Mouse (Mus musculus) neural tube, embryonic 14.5 days (tissue): ENCODE measurements at regions not wholly inside any gene's neighbourhood (a gene's known extent, or its start where the extent isn't known, plus 50 kb on each side); places are given as distances from the start of the nearest gene placed in this dataset.
A peak's percentile ranks its signal among the peaks of the same experiment; 100 is the strongest.

Experiments
- ATAC-seq: fragments of 200-750 bp; cut with Nextera tagmentation; 2 replicates; pipeline ENCODE4 v1.8.0; 2017; ENCODE audit warnings: low read depth, mild to moderate bottlenecking, moderate TSS enrichment, moderate library complexity
- H3K27ac ChIP-seq: fragments of 300-500 bp; sonication (generic); 2 replicates; pipeline ENCODE4 v1.5.1; 2014; ENCODE audit warnings: low read depth, mild to moderate bottlenecking, control low read depth, low read length, moderate library complexity, mixed read lengths
- H3K27me3 ChIP-seq: fragments of 300-500 bp; sonication (generic); 2 replicates; pipeline ENCODE4 v1.6.1; 2014; ENCODE audit warnings: low read length; ENCODE audit not compliant: control insufficient read depth, insufficient read depth
- H3K36me3 ChIP-seq: fragments of 300-500 bp; sonication (generic); 2 replicates; pipeline ENCODE4 v1.6.1; 2014; ENCODE audit warnings: low read length, mixed read lengths; ENCODE audit not compliant: control insufficient read depth, insufficient read depth
- H3K4me1 ChIP-seq: fragments of 300-500 bp; sonication (generic); 2 replicates; pipeline ENCODE4 v1.6.1; 2014; ENCODE audit warnings: low read length; ENCODE audit not compliant: control insufficient read depth, insufficient read depth
- H3K4me2 ChIP-seq: fragments of 300-500 bp; sonication (generic); 2 replicates; pipeline ENCODE4 v1.6.1; 2014; ENCODE audit warnings: mild to moderate bottlenecking, low read depth, low read length, control low read depth
- H3K4me3 ChIP-seq: fragments of 300-500 bp; sonication (generic); 2 replicates; pipeline ENCODE4 v1.5.1; 2014; ENCODE audit warnings: low read depth, low read length, control low read depth, mixed read lengths
- H3K9ac ChIP-seq: fragments of 300-500 bp; sonication (generic); replicated peaks from 2 replicates; pipeline ENCODE4 v1.6.1; 2014; ENCODE audit warnings: low read depth, mild to moderate bottlenecking, control low read depth, low read length, mixed read lengths
- H3K9me3 ChIP-seq: fragments of 300-500 bp; sonication (generic); 2 replicates; pipeline ENCODE4 v1.6.1; 2016; ENCODE audit warnings: low read length; ENCODE audit not compliant: control insufficient read depth
- WGBS: fragments of 180-500 bp; shearing (Covaris S2); extraction: QIAGEN DNeasy Blood & Tissue Kit; methylation state at CpG from one replicate; pipeline ENCODE4 v1.1.7; 2014; 5-methylcytosine and 5-hydroxymethylcytosine counted together

DNA sequence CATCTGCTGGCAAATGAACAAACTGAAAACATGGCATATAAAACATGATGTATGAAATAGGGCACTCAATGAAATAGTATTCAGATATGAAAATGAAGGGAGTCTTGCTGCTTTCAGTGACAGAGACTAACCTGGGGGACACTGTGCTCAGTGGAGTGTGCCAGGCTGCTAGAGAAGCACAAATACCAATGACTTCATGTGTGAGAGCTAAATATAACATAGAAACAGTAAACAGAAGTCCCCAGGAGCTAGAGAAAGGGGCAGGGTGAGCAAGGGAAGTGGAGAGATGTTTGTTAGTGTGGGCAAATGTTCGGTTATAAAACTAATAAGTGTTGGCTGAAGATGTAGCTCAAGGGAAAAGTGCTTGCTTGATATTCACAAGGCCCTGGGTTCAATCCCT lies 293.2 kb upstream of the Jmjd1c start:
- H3K27ac ChIP-seq: no peak overlapping the region

DNA sequence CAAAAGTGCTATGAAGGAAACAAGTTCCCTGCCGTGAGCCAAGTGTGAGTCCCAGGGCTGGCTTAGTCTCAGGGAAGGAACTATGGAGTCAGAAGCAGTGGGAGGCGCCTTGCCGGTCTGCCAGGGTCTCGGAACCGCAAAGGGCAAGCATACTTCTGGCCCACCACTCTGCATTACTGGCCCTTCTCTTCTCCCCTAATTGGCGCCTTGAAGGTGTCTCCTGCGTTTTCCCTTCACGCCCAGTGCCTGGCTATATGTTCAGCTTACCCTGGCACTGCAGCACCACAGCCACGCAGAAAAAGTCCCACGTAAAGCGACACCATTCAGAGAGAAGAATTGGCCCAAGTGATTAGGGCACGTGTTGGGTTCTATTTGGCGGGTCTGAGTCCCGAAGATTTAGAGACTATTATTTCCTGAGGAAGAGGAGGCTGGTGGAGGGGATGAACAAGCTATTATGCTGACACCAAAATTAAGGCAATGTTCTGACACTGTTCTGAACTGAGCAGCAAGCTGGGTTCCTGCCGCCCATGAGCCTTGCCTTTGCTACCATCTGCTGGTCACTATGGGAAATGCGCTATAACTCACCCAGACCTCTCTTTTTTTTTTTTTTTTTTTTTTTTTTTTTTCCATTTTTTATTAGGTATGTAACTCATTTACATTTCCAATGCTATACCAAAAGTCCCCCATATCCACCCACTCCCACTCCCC lies 288.5 kb upstream of the Jmjd1c start:
- H3K9ac ChIP-seq: no peak overlapping the region
- peak; percentile 84 for ATAC-seq
- H3K36me3 ChIP-seq: no peaks in the 10 kb centered on the region
- H3K4me2 ChIP-seq: no peak overlapping the region
- H3K27me3 ChIP-seq: no peaks in the 10 kb centered on the region
- H3K4me1 ChIP-seq: no peaks in the 10 kb centered on the region
- no peak overlapping the region for H3K4me3 ChIP-seq
- 46% methylated on average over 16 of the region's 16 CpGs for WGBS
- H3K9me3 ChIP-seq: no peaks in the 10 kb centered on the region
- no peak overlapping the region for H3K27ac ChIP-seq

More for the DNA sequence above, 293.2 kb upstream of the Jmjd1c start:
- Histone ChIP-seq H3K4me2 (no peak overlapping the region), H3K9me3 (no peaks in the 10 kb centered on the region), H3K27me3 (no peaks in the 10 kb centered on the region), H3K4me1 (no peaks in the 10 kb centered on the region), H3K36me3 (no peaks in the 10 kb centered on the region), H3K4me3 (no peak overlapping the region), H3K9ac (no peak overlapping the region)
- ATAC-seq: no peak
- WGBS: 92% methylated on average over 1 of the region's 1 CpGs

DNA sequence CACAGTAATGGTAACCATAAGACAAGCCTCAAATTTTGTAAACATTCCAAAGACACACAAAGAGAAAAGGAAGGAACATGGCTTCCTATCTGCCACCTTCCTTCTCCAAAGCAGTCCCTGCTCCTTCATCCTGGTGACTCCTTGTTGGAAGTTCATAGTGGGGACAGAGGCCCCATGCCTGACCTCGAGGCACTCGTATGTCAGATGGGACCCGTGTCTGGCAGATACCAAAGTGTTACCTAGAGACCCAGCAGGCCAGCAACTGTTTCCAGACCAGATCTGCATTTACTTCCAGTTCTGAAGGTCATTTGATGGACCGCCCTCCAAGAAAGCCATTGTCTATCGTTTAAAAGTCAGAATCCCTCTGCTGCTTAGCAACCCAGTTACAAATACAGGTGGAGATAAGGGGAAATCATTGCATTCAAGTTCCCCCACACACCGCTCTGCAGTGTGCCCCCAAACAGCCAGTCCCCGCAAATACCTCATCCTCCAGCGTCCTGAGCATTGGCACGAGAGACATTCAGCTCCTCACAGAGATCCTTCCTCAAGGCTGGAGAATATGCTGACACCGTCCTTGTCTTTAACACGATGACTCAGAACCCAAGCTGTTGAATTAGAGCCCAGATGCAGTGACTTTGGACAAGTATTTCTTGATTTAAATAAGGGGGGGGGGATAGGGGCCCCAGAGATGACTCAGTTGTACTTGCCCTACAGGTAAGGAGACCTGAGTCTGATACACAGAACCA lies 283.2 kb upstream of the Jmjd1c start:
- Histone ChIP-seq H3K4me1 (no peaks in the 10 kb centered on the region), H3K27ac (no peak overlapping the region), H3K9me3 (no peaks in the 10 kb centered on the region), H3K9ac (no peak overlapping the region), H3K4me3 (no peak overlapping the region), H3K27me3 (no peaks in the 10 kb centered on the region), H3K4me2 (no peak overlapping the region), H3K36me3 (no peaks in the 10 kb centered on the region)
- ATAC-seq: no peak
- WGBS: 86% methylated on average over 11 of the region's 11 CpGs

DNA sequence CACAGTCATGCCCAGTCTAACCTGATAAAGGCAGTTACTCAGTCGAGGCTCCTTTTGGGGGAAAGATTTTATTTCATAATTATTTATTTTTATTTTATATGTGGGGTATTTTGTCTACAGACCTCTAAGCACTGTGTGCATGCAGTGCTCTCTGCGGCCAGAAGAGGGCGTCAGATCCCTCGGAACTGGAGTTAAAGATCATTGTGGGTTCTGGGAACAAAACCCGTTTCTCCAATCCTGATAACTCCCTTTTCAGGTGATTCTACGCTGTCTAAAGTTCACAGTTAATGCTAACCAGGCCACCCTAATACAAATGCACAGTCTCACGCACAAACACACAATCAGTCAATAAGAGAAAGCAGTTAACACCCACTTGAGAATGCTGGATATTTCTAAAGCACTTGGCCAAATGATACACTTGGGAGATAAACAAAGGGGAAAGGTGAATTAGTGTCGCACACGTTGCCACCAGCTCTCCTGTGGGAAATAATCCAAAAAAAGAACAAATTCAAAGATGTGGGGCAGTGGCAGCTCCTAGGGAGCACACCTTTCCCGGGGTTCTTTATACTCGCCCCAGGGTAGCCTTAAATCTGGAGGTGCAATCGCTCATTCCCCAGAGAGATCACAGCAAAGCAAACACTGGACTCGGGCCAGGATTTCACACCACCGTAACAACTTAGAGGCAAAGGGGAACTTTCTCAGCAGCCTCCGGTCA lies 281.9 kb upstream of the Jmjd1c start:
- Histone ChIP-seq H3K27ac (no peak overlapping the region), H3K4me1 (no peaks in the 10 kb centered on the region), H3K9me3 (no peaks in the 10 kb centered on the region), H3K27me3 (no peaks in the 10 kb centered on the region), H3K4me2 (no peak overlapping the region), H3K4me3 (no peak overlapping the region), H3K9ac (no peak overlapping the region), H3K36me3 (no peaks in the 10 kb centered on the region)
- WGBS: 13% methylated on average over 15 of the region's 15 CpGs
- ATAC-seq: peak; percentile 24; the same call in 1 of the 2 replicates

DNA sequence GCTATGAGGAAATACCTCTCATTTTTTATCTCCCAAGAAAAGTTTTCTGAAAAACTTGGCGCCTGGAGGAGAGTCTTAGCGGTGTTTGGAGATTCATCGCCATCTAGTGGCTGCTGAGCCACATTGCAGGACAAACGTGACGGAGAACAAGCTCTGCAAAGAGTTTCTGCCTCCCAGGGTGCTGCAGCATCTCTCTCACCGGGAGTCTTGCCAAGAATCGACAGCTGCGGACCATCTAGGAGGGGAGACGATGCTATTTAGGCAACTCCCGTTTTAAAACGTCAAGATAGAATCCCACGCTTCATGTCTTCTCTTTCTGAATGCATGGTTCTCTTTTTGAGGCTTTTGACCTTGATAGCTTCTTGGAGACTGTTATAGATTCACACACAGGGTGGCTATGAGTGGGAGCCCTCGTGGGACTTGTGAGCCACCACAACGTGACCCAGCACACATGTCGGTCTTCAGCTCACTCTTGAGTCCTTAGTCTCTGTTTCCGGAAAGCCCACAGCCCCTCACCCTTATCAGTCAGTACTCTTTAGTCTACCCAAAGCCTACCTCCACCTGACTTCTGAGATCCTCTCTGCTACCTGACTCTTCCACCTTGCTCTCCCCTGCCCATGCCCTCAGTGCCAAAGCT lies 281.2 kb upstream of the Jmjd1c start:
- ATAC-seq: peak; percentile 71
- H3K9ac ChIP-seq: no peak overlapping the region

DNA sequence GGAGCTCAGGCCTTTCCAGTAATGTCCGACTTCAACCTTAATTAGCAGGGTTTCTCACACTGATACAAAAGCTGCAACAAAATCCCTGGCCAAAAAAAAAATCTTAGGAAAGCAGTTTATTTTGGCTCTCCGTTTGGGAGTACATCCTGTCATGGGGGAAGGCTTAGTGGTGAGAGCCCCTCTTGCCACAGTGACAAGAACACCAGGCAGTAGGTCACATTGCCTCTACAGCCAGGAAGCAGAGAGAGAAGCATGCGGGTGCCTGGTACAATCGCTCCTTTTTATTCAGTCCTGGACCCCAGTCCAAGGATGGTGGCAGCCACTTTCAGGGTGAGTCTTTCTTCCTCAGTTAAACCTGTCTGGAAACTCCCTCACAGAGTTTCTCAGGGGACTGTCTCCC lies 280.0 kb upstream of the Jmjd1c start:
- ATAC-seq: no peak
- Histone ChIP-seq H3K4me1 (no peaks in the 10 kb centered on the region), H3K9me3 (no peaks in the 10 kb centered on the region), H3K36me3 (no peaks in the 10 kb centered on the region), H3K9ac (no peak overlapping the region), H3K27ac (no peak overlapping the region), H3K4me2 (no peak overlapping the region), H3K4me3 (no peak overlapping the region), H3K27me3 (no peaks in the 10 kb centered on the region)
- WGBS: 89% methylated on average over 4 of the region's 4 CpGs

More for the DNA sequence above, 281.2 kb upstream of the Jmjd1c start:
- Histone ChIP-seq H3K4me2 (no peak overlapping the region), H3K36me3 (no peaks in the 10 kb centered on the region), H3K4me3 (no peak overlapping the region), H3K9me3 (no peaks in the 10 kb centered on the region), H3K27me3 (no peaks in the 10 kb centered on the region), H3K27ac (no peak overlapping the region), H3K4me1 (no peaks in the 10 kb centered on the region)
- WGBS: 14% methylated on average over 16 of the region's 16 CpGs

DNA sequence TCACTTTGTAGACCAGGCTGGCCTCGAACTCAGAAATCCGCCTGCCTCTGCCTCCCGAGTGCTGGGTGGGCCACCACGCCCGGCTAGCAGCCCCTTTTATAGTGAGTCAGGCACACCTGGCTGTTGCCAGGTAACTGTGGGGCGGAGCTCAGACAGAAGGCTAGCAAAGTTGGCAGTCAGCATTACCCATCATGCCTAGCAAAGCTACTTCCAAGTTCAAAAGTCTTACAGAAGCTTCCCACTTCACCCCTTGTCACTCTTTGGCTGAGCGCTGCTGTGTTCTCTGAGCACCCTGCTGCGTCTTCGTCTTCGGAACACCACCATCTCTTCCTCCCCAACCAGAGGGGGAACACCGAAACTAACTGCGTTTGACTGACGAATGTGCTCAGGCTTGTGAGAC lies 279.1 kb upstream of the Jmjd1c start:
- Histone ChIP-seq H3K4me2 (no peak overlapping the region), H3K36me3 (no peaks in the 10 kb centered on the region), H3K27ac (no peak overlapping the region), H3K9me3 (no peaks in the 10 kb centered on the region), H3K27me3 (no peaks in the 10 kb centered on the region), H3K4me3 (no peak overlapping the region), H3K9ac (no peak overlapping the region), H3K4me1 (no peaks in the 10 kb centered on the region)
- 86% methylated on average over 13 of the region's 13 CpGs for WGBS
- ATAC-seq: no peak

DNA sequence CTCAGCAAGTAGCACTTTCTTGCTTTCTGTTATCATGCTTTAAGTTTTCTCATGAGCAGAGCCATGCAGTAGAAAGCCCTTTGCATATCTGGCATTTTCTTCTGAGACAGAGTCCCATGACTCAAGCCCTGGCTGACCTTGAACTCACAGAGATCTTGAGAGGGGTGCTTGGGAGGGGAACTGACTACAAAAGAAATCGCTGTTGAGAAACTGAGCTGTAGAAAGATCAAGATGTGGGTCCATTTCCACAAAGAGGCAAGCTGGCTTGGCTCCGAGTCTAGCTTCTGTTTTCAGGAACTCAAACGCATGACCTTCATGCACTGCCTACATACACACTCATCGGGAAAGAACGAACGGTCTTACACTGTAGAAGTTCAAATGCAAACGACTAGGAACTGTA lies 278.0 kb upstream of the Jmjd1c start:
- no peak overlapping the region for H3K27ac ChIP-seq
- H3K4me3 ChIP-seq: no peak overlapping the region
- no peaks in the 10 kb centered on the region for H3K36me3 ChIP-seq
- 81% methylated on average over 7 of the region's 7 CpGs for WGBS
- no peaks in the 10 kb centered on the region for H3K4me1 ChIP-seq
- H3K9me3 ChIP-seq: no peaks in the 10 kb centered on the region
- no peak for ATAC-seq
- no peak overlapping the region for H3K9ac ChIP-seq
- no peak overlapping the region for H3K4me2 ChIP-seq
- H3K27me3 ChIP-seq: no peaks in the 10 kb centered on the region
